Mouse (Mus musculus): ENCODE measurements around the gene Il1r1. TPM values are rescaled to one million over a fixed set of nuclear protein-coding genes. Genes with fewer than 3 reads are reported as not detected.
A peak's percentile ranks its signal among the peaks of the same experiment; 100 is the strongest.

The Il1r1 gene
- polyA plus RNA-seq, 1 experiment from 2014 or later: 8.7 TPM

DNA sequence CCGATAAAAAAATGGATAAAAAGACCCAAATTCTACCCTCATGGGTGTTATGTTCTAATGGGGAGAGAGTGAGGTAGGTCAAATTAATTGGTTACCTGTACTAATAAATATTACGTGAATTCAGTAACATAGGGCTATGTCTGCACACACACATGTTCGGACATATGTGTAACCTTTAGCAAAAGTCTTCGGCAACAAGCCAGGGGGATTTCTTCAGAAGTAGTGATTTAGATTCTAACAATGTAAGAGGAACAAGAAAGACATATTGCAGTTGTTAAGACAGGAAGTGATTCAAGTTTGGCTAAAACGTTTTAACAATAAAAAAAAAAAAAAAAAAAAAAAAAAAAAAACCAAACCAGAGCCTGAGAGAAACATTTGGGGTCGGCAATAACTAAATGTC lies 27.6 kb downstream of the Il1r1 start:
- H3K4me3 ChIP-seq: no peak overlapping the region
- no peaks in the 10 kb centered on the region for H3K9me3 ChIP-seq (replicated peaks)
- WGBS: 81% methylated on average over 6 of the region's 6 CpGs
- no peaks in the 10 kb centered on the region for H3K27me3 ChIP-seq (replicated peaks)
- no peak overlapping the region for H3K9ac ChIP-seq
- no peaks in the 10 kb centered on the region; the same call in 1 of the 2 replicates for H3K4me1 ChIP-seq (replicated peaks)
- ATAC-seq (ENCODE audit: insufficient number of reproducible peaks, low FRiP score): no peak
- H3K36me3 ChIP-seq: no peaks in the 10 kb centered on the region
- H3K27ac ChIP-seq (ENCODE audit: poor library complexity, severe bottlenecking): no peak overlapping the region
- H3K4me2 ChIP-seq: no peak overlapping the region

DNA sequence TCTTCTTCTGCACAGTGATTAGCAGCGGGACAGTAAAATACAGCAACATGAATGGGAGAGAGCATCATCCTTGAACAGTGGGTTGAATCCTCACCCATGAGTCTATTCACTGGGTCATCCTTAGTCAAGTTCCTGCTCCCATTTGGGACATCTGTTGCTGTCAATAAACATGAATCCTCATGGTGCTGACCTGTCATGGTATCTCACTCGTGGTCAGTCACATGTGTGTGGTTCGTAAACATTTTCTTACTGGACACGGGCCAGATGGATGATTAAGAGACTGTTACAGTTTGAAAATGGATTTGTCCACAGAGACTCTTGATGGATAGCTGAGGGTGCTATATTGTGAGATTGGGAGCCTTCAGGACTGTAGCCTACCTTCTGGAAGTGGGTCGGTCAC lies 29.1 kb downstream of the Il1r1 start:
- no peak for ATAC-seq (ENCODE audit: insufficient number of reproducible peaks, low FRiP score)
- no peak overlapping the region for H3K9ac ChIP-seq
- H3K4me3 ChIP-seq: no peak overlapping the region
- H3K27ac ChIP-seq (ENCODE audit: poor library complexity, severe bottlenecking): no peak overlapping the region
- no peaks in the 10 kb centered on the region for H3K36me3 ChIP-seq
- H3K4me2 ChIP-seq: no peak overlapping the region
- no peaks in the 10 kb centered on the region for H3K27me3 ChIP-seq (replicated peaks)
- H3K9me3 ChIP-seq (replicated peaks): no peaks in the 10 kb centered on the region
- H3K4me1 ChIP-seq (replicated peaks): no peaks in the 10 kb centered on the region; the same call in 1 of the 2 replicates
- WGBS: 81% methylated on average over 5 of the region's 5 CpGs

DNA sequence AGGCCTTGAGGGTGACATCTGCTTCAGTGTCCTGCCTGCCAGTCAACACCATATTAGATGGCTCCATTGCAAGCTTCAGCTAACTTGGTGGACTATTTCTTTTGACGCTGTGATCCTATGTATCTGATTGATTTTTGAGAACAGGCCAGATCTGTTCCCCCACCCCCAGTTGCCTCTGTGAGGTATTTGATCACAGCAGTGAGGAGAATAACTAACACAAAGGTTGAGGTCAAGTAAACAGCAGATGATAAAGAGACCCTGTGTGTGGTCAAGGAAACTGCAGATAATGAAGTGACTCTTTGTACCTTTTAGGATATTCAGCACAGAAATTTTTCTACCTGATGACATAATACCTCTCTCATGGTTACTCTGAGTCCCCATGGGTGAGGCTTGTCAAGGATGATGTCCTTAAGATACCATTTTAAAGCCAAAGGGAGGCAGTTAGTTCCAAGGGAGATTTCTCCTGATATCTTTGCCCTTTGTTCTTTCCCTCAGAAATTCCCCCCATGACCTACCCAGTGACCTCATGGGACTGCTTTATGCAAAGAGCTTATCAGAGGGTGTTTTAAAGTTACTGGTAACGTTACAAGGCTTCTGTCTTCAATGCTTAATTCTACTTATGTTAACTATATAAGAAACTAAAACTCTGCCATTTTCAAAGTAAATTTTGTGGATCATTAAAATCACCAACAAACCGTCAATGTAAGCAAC lies 29.6 kb downstream of the Il1r1 start:
- H3K36me3 ChIP-seq: no peaks in the 10 kb centered on the region
- no peaks in the 10 kb centered on the region for H3K9me3 ChIP-seq (replicated peaks)
- H3K4me3 ChIP-seq: no peak overlapping the region
- no peak overlapping the region for H3K27ac ChIP-seq (ENCODE audit: poor library complexity, severe bottlenecking)
- no peak overlapping the region for H3K9ac ChIP-seq
- 51% methylated on average over 3 of the region's 3 CpGs for WGBS
- ATAC-seq (ENCODE audit: insufficient number of reproducible peaks, low FRiP score): no peak
- no peaks in the 10 kb centered on the region; the same call in 1 of the 2 replicates for H3K4me1 ChIP-seq (replicated peaks)
- no peaks in the 10 kb centered on the region for H3K27me3 ChIP-seq (replicated peaks)
- no peak overlapping the region for H3K4me2 ChIP-seq

DNA sequence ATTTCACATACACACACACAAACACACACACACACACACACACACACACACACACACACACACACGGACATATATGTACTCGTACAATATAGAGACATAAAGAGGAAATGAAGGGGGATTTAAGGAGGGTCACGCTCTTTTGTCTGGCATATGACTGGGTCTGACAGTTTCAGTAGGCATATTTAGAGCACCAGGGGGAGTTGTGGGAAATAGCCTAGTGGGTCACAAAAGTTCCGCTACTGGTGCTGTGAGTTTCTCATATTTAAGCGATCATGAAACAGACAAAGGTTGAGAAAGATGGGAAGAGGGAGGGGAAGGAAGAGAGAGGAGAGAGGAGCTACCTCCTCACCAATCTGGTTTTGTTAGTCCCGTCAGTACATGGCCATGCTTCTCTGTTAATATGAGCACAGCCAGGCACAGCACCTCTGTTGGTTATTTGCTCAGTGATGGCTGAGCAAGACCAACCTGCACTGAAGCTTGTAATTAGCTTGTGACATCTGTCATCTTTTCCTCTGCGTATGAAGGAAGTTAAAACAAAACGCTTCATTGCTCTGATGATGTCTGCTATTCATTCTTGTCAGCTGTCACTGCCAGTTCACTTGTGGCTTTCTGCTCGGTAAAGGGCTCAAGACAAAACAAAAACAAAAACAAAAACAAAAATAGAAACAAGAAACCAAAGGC lies 37.7 kb downstream of the Il1r1 start:
- Histone ChIP-seq H3K27me3 (replicated peaks) (no peaks in the 10 kb centered on the region), H3K4me1 (replicated peaks) (peaks cover 14% of the 10 kb centered on the region), H3K27ac (ENCODE audit: poor library complexity, severe bottlenecking) (no peak overlapping the region), H3K4me2 (no peak overlapping the region), H3K36me3 (no peaks in the 10 kb centered on the region), H3K9me3 (replicated peaks) (no peaks in the 10 kb centered on the region), H3K4me3 (no peak overlapping the region), H3K9ac (no peak overlapping the region)
- WGBS: 77% methylated on average over 9 of the region's 9 CpGs
- ATAC-seq (ENCODE audit: insufficient number of reproducible peaks, low FRiP score): no peak

DNA sequence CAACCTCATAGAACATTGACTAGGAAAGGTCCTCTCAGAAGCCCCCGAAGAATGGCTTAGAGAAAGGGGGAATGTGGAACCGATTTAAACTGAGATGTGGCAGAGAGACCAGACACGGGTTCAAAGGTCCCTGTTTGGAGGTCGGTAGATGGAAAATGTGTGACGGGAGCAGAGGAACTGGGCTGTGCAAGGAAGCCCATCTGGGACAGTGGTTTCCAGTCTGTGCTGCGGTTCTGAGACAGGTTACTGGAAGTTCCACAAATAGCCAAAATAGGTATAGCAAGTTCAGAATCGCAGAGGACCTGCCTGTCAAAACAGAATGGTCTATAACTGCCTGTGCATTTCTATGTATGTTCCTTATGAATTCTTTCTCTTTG lies 38.2 kb downstream of the Il1r1 start:
- Histone ChIP-seq H3K9me3 (replicated peaks) (no peaks in the 10 kb centered on the region), H3K36me3 (no peaks in the 10 kb centered on the region), H3K4me3 (no peak overlapping the region), H3K27ac (ENCODE audit: poor library complexity, severe bottlenecking) (no peak overlapping the region), H3K27me3 (replicated peaks) (no peaks in the 10 kb centered on the region), H3K9ac (no peak overlapping the region), H3K4me1 (replicated peaks) (peaks cover 14% of the 10 kb centered on the region), H3K4me2 (no peak overlapping the region)
- ATAC-seq (ENCODE audit: insufficient number of reproducible peaks, low FRiP score): no peak
- WGBS: 67% methylated on average over 7 of the region's 7 CpGs

DNA sequence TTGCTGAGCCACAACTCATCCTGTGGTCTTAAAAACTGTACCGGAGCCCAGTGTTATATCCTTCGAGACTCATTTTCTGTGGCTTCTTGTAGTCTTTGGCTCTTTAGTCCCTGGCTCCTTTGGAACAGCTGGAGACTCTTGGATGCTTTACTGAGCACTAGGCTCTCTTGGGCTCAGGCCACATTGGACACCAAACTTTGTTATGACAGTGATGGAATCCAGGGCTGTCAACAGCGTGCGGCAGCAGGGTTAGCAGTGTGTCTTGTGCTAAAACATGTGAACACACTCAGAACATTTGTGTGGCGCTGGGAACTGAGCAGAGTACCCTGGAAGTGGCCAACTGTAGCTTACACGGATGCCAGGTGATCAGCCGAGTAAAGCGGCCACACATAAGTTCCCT lies 38.8 kb downstream of the Il1r1 start:
- Histone ChIP-seq H3K27ac (ENCODE audit: poor library complexity, severe bottlenecking) (no peak overlapping the region), H3K4me1 (replicated peaks) (peaks cover 14% of the 10 kb centered on the region), H3K9me3 (replicated peaks) (no peaks in the 10 kb centered on the region), H3K27me3 (replicated peaks) (no peaks in the 10 kb centered on the region), H3K4me3 (no peak overlapping the region), H3K4me2 (no peak overlapping the region), H3K9ac (no peak overlapping the region), H3K36me3 (no peaks in the 10 kb centered on the region)
- 83% methylated on average over 8 of the region's 8 CpGs for WGBS
- no peak for ATAC-seq (ENCODE audit: insufficient number of reproducible peaks, low FRiP score)

DNA sequence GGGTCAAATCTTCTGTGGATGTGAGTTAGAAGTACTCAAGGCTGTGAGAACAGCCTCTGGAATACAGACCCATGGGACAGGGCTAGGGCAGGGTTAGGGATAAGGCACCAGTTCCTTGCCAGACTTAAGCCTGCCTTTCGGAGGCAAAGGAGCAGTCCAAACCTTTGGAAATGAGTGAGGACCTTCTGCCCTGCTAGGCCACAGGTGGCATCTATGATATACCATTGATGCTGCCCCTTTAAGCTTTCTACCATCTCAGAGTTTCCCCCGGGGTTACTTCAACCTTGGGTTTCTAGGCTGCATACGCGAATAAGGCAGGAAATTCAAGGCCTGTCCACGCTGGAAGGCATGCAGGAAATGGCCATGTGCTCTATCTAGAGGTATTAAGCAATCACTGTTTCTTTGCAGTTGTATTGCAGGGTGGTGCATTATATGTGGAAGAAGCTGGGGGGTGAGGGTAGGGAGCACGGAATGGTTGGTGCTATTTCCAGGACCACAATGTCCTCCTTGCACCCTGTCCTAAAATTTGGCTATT lies 40.5 kb downstream of the Il1r1 start:
- H3K4me1 ChIP-seq (replicated peaks): peaks cover 14% of the 10 kb centered on the region
- H3K36me3 ChIP-seq: no peaks in the 10 kb centered on the region
- H3K4me3 ChIP-seq: no peak overlapping the region
- no peak for ATAC-seq (ENCODE audit: insufficient number of reproducible peaks, low FRiP score)
- no peak overlapping the region for H3K4me2 ChIP-seq
- H3K9me3 ChIP-seq (replicated peaks): no peaks in the 10 kb centered on the region
- no peak overlapping the region for H3K27ac ChIP-seq (ENCODE audit: poor library complexity, severe bottlenecking)
- H3K9ac ChIP-seq: no peak overlapping the region
- H3K27me3 ChIP-seq (replicated peaks): no peaks in the 10 kb centered on the region
- WGBS: 57% methylated on average over 6 of the region's 6 CpGs

DNA sequence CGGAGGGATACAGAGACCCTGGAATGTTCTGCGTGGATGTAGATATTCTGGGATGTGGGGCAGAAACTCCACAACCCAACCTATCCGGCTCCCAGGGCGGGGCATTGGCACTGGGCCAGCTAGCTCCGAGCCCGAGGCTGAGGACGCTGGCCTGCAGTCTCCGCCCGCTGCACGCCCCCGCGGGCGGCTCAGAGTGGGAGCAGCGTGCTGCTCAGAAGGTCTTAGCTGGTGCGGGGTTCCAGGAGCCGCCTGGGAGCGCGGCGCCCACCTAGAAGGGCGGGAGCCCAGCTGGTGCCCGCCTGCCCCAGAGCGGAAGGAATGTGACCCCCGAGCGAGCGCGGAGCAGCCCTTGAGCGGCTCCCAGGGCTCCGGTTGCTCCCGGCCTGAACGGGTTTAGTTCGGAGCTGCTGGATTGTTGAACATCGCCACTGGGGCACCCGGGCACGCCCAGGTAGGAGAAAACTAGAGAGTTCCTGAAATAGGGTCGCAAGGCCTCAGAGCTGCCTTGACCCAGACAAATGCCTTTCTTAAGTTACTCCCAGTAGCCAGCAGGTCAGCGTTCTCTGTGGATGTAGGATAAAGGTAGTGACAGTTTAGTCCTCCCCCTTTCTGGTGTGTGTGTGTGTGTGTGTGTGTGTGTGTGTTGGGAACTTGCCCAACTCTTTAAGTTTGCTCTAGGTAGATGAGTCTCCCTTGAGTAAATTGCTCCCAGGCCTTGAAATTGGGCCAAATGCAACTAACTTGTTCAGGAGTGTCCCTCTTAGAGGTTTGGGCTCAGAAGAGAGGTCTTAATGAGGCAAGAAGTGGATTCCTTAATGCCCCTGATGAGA lies 41.8 kb downstream of the Il1r1 start:
- Histone ChIP-seq H3K27me3 (replicated peaks) (no peaks in the 10 kb centered on the region), H3K4me2 (peak overlapping the region; percentile 75), H3K9ac (peak overlapping the region; percentile 76), H3K4me1 (replicated peaks) (peaks cover 14% of the 10 kb centered on the region), H3K36me3 (no peaks in the 10 kb centered on the region), H3K4me3 (peak overlapping the region; percentile 56), H3K9me3 (replicated peaks) (no peaks in the 10 kb centered on the region), H3K27ac (ENCODE audit: poor library complexity, severe bottlenecking) (peak overlapping the region; percentile 2; the same call in 1 of the 2 replicates)
- ATAC-seq (ENCODE audit: insufficient number of reproducible peaks, low FRiP score): peak; percentile 86
- WGBS: 2% methylated on average over 36 of the region's 36 CpGs

DNA sequence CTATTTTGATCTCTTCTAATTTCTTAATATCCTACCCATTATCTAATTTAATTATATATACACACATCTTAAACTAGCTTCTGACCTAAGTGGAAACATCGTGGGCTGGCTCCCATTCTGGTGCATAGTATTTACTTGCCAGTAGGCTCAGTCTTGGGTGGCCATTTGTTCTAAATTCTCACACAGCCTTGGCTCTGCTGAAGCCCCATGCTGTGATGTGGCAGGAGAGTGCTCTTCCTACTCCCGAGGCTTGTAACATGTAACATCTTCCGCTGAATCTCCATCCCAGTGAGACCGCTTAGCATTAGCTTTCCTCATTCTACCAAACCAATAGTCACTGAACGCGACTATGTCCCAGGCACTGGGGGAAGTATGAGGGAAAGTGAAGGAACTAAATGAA lies 43.0 kb downstream of the Il1r1 start:
- no peak for ATAC-seq (ENCODE audit: insufficient number of reproducible peaks, low FRiP score)
- whole genome bisulfite sequencing: 85% methylated on average over 6 of the region's 6 CpGs
- H3K27me3 ChIP-seq (replicated peaks): no peaks in the 10 kb centered on the region
- H3K4me3 ChIP-seq: no peak overlapping the region
- no peaks in the 10 kb centered on the region for H3K36me3 ChIP-seq
- peaks cover 14% of the 10 kb centered on the region for H3K4me1 ChIP-seq (replicated peaks)
- peak overlapping the region; percentile 75 for H3K4me2 ChIP-seq
- H3K9me3 ChIP-seq (replicated peaks): no peaks in the 10 kb centered on the region
- no peak overlapping the region for H3K27ac ChIP-seq (ENCODE audit: poor library complexity, severe bottlenecking)
- no peak overlapping the region for H3K9ac ChIP-seq

DNA sequence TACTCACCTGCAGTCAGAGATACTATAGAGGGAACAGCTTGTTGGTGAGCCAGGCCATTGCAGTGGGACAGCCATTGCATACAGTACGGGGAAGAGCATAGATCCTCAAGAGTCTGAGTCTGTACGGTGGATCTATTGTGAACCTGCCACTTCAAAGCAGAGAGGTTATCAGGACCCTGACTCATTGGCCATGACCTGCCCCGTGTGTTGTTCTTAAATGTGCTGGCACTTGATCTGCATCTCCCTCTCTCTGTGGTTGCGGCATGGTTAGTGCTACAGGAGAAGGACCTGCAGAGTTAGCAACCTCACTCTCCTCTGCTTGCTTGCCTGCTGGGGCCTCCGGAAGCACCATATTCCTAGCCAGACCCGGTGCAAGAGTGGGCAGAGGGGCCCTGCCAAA lies 43.7 kb downstream of the Il1r1 start:
- 63% methylated on average over 6 of the region's 6 CpGs for WGBS
- H3K27me3 ChIP-seq (replicated peaks): no peaks in the 10 kb centered on the region
- no peak for ATAC-seq (ENCODE audit: insufficient number of reproducible peaks, low FRiP score)
- peaks cover 14% of the 10 kb centered on the region for H3K4me1 ChIP-seq (replicated peaks)
- no peak overlapping the region for H3K4me3 ChIP-seq
- H3K9ac ChIP-seq: no peak overlapping the region
- H3K36me3 ChIP-seq: no peaks in the 10 kb centered on the region
- no peak overlapping the region for H3K27ac ChIP-seq (ENCODE audit: poor library complexity, severe bottlenecking)
- H3K4me2 ChIP-seq: peak overlapping the region; percentile 75; the same call in 1 of the 2 replicates
- no peaks in the 10 kb centered on the region for H3K9me3 ChIP-seq (replicated peaks)

DNA sequence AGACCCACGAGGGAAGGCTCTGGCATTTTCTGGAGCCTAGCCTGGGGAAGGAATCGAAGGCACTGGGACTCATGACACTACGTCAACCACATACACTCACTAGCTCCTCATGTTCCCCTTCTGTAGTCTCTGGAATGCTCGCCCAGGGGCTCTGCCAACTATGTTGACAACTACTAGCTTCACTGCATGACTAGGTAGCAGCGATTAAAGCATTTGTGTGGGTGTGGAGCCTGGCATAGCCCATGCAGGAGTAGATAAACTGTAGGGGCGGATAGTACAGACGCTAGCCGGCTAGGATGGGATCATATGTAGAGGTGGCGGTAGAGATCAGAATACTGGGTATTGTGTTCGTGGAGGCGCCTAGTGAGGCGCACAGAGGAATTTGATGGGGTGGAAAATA lies 45.5 kb downstream of the Il1r1 start:
- H3K36me3 ChIP-seq: no peaks in the 10 kb centered on the region
- ATAC-seq (ENCODE audit: insufficient number of reproducible peaks, low FRiP score): no peak
- no peak overlapping the region for H3K4me3 ChIP-seq
- 84% methylated on average over 12 of the region's 12 CpGs for WGBS
- H3K9ac ChIP-seq: no peak overlapping the region
- H3K27ac ChIP-seq (ENCODE audit: poor library complexity, severe bottlenecking): no peak overlapping the region
- peaks cover 14% of the 10 kb centered on the region for H3K4me1 ChIP-seq (replicated peaks)
- no peaks in the 10 kb centered on the region for H3K27me3 ChIP-seq (replicated peaks)
- no peaks in the 10 kb centered on the region for H3K9me3 ChIP-seq (replicated peaks)
- H3K4me2 ChIP-seq: no peak overlapping the region

Data from heart, embryonic 12.5 days (tissue).